Mouse (Mus musculus) olfactory bulb, adult 2 months (tissue): ENCODE data around the gene Nrp1.

Experiments used
- CTCF ChIP-seq: fragments of 200-500 bp; IDR thresholded peaks from 2 replicates; pipeline ENCODE4 v1.5.1; 2012; ENCODE audit warnings: low read depth, mild to moderate bottlenecking, low read length, moderate library complexity; ENCODE audit not compliant: insufficient read depth
- POLR2A ChIP-seq: fragments of 200-500 bp; IDR thresholded peaks from 2 replicates; pipeline ENCODE4 v1.6.1; 2012; ENCODE audit warnings: mild to moderate bottlenecking, low read depth, low read length, moderate library complexity; ENCODE audit not compliant: insufficient read depth

DNA sequence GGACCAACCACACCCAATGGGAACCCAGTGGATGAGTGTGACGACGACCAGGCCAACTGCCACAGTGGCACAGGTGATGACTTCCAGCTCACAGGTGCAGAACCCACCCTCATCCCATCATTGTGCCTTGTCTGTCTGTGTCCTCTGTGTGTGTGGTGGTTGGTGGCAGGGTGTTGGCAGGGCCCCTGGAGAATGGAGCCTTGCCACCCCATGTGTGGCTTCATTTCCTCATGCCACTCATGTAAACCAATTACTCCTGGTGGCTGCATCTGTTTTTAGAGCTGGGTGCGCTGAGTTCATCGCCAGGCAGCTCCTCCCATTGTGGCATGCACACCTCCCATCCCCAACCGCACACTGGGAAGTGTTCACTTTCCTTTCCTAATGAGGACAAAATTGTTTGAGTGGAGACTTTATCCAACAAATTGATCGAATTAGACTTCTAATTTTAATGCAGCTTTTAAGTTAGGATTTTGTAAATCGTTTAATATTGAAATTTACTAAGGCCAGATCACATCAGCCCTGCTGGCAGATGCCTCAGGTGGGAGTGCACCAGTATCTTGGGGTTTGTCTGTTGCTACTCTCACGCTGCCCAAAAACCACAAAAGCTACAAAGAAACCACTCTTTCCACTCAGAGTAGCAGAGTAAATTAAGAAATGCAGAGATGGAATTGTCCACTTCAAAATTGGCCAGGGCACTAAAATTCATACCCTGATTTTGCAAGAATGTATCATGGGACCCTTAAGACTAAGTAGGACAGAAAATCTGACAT lies 122.7 kb downstream of the Nrp1 start:
- no peak for TF ChIP-seq CTCF
- no peak for TF ChIP-seq POLR2A
